Mouse (Mus musculus): ENCODE results near the gene Cfd.

Cfd gene

GRCm38 (mm10) chr10:79860079-79860911 lies 30.4 kb upstream of the Cfd start:
- in situ Hi-C loops (cut with MboI, MseI), result no loop called here

- in situ Hi-C loops (cut with MboI, MseI), result no loop called here
These were observed 29.2 kb upstream of the Cfd start for GRCm38 (mm10) chr10:79861230-79862048.

GRCm38 (mm10) chr10:79862049-79862788 lies 28.4 kb upstream of the Cfd start:
- in situ Hi-C loops (cut with MboI, MseI), result no loop called here

GRCm38 (mm10) chr10:79862925-79863324 lies 27.7 kb upstream of the Cfd start:
- in situ Hi-C loops (cut with MboI, MseI), result no loop called here

GRCm38 (mm10) chr10:79864351-79865188 lies 26.1 kb upstream of the Cfd start:
- in situ Hi-C loops (cut with MboI, MseI), result no loop called here

GRCm38 (mm10) chr10:79865189-79865601 lies 25.5 kb upstream of the Cfd start:
- in situ Hi-C loops (cut with MboI, MseI), result no loop called here

GRCm38 (mm10) chr10:79865801-79866295 lies 24.8 kb upstream of the Cfd start:
- in situ Hi-C loops (cut with MboI, MseI), result no loop called here

- in situ Hi-C loops (cut with MboI, MseI), result no loop called here
These were observed 24.1 kb upstream of the Cfd start for GRCm38 (mm10) chr10:79866601-79867000.

GRCm38 (mm10) chr10:79871845-79872244 lies 18.8 kb upstream of the Cfd start:
- in situ Hi-C loops (cut with MboI, MseI), result no loop called here

- in situ Hi-C loops (cut with MboI, MseI), result no loop called here
These were observed 17.8 kb upstream of the Cfd start for GRCm38 (mm10) chr10:79872862-79873261.

- in situ Hi-C loops (cut with MboI, MseI), result no loop called here
These were observed 17.3 kb upstream of the Cfd start for GRCm38 (mm10) chr10:79873313-79873712.

GRCm38 (mm10) chr10:79873715-79874289 lies 16.9 kb upstream of the Cfd start:
- in situ Hi-C loops (cut with MboI, MseI), result no loop called here

- in situ Hi-C loops (cut with MboI, MseI), result no loop called here
These were observed 16.3 kb upstream of the Cfd start, which contains the start of the genes Prtn3 and Plppr3 for GRCm38 (mm10) chr10:79874290-79874862. Gene Prtn3 (plus strand): TSS chr10:79874476. Gene Plppr3 (minus strand): TSS chr10:79874634.

- in situ Hi-C loops (cut with MboI, MseI), result no loop called here
These were observed 13.5 kb upstream of the Cfd start for GRCm38 (mm10) chr10:79877174-79877573.

- in situ Hi-C loops (cut with MboI, MseI), result no loop called here
These were observed 12.9 kb upstream of the Cfd start for GRCm38 (mm10) chr10:79877757-79878156.

GRCm38 (mm10) chr10:79879527-79879926 lies 11.1 kb upstream of the Cfd start:
- in situ Hi-C loops (cut with MboI, MseI), result no loop called here

- in situ Hi-C loops (cut with MboI, MseI), result no loop called here
These were observed 9.9 kb upstream of the Cfd start for GRCm38 (mm10) chr10:79880721-79881120.

GRCm38 (mm10) chr10:79881981-79882380 lies 8.7 kb upstream of the Cfd start:
- in situ Hi-C loops (cut with MboI, MseI), result no loop called here

- in situ Hi-C loops (cut with MboI, MseI), result no loop called here
These were observed 7.2 kb upstream of the Cfd start for GRCm38 (mm10) chr10:79883297-79884084.
